Mouse (Mus musculus) spleen, adult 18-20 months (tissue): ENCODE measurements at regions not wholly inside any gene's neighbourhood (a gene's known extent, or its start where the extent isn't known, plus 50 kb on each side); places are given as distances from the start of the nearest gene placed in this dataset.

ENCODE experiments used
- DNase-seq, 2 experiments: peaks; one replicate each; pipeline ENCODE4 v3.0.0; 2022; ENCODE audit warnings: mixed read lengths in 2 of 2

DNA sequence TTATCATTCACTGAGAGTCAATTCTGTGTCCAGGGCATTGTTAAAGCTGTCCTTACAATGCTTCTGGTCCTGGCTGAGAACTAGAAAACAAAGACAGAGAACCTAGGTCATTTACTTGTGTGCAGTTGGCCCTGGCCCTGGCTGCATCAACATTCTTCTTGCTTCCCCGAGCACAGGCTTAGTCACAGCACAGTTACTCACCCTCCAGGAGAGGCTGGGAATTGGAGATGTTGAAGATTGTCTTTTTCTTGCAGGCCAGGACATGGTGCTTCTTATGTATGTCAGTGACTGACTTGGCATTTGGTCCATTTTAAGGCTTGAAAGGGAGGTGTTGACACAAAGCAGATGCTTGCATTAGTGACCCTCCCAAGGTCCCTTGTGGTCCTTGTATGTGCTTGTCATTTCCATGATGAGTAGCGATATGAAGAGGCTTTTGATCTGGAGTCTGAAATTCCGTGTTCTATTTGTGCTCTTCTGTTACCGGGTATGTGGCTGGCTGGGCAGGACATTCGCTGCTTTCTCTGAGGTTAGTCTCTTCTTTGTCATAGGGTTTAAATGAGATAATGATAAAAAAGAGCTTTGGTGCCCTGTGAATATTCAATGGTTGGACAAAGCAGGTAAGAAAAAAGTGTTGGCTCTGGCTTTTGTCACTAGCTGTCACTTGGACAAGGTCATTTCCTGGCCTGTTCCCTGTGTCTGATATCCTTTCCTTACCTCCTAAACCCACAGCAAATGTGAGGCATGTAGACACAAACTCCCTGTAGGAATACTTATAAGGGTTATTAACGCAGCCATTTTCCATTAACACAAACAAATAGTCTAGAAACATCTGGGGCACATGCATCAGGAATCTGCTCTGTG is 285.0 kb upstream of the Gm21798 start:
- no peak for DNase-seq

DNA sequence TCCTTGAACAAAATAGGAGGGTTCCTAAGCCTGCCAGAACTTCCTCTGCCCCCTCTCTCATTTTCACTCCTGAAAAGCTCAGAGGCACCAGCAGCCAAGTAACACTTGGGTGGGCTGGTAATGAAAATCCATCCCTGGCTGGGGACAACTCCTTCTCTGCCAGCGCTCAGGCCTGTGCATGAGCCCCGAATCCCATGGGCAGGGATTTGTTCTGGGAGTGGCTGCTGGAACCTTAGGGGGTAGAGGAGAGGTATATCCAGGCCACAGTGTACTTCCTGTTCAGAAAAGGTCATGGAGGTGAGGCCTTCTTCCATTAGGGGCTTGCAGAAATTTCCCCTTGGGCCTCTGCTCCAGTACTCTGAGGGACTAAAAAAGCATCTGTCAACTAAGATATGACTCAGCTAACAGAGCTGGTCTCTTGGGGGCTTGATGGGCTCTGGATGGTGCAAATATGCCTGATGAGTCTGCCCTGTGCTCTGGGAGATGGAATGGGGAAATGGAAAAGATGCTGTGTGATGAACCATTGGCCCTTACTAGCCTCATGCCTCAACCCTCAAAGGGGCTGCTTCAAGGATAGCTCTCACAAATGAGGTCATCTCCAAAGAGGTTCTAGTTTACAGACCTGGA is 284.2 kb upstream of the Gm21798 start:
- no peak for DNase-seq

DNA sequence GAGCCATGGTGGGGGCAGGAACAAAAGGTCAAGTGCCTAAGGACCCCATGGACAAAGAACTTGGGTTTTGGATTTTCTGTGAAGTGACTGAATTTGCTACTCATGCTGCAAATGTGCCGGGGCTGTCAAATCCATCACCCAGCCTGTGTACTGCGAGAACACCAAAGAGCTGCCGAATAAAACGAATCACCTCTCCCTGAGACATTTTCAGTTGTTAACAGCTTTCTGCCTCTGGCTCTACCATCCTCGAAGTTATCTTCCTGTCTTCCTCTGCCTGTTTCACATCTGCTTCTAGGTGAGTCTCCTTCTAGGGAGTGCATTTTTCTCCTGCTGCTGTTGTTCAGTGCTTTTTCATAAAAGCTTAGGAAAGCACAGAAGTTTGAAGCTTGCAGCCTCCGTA is 283.3 kb upstream of the Gm21798 start:
- no peak for DNase-seq

DNA sequence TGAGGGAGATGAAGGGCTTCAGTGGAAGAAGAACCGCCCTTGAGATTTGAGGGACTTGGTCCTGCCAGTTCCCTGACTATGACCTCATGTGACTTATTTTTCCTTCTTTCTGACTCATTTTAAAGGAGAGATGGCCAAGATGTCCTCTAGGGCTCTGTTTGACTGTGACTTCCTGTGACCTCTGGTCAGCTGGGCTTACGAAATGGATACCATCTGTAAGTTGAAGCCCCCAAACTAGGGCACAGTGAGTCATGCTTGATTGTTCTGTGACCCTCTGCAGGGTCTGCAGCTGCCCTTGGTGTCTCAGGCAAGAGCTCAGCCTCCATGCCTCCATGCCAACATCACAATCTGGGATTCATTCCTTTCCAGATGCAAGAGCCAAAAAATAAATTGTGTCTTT is 282.3 kb upstream of the Gm21798 start:
- no peak for DNase-seq

DNA sequence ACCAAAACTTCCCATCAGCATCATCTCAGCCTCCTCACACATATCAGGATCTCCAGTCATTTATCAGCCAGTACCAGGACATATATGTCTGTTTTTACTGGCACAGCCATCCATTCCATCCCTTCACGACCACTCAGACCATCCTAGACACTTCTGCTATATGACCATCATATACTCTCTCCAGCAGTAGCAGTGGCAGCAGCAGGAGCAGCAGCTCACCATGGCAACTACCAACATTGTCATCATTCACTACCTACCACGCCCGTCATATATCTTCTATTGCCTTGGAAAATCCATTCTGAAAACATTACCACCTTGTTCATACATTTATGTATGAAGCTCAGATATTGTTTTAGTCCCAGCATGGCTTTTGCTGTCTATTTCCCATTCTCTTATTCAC is 276.1 kb upstream of the Gm21798 start:
- no peak for DNase-seq

DNA sequence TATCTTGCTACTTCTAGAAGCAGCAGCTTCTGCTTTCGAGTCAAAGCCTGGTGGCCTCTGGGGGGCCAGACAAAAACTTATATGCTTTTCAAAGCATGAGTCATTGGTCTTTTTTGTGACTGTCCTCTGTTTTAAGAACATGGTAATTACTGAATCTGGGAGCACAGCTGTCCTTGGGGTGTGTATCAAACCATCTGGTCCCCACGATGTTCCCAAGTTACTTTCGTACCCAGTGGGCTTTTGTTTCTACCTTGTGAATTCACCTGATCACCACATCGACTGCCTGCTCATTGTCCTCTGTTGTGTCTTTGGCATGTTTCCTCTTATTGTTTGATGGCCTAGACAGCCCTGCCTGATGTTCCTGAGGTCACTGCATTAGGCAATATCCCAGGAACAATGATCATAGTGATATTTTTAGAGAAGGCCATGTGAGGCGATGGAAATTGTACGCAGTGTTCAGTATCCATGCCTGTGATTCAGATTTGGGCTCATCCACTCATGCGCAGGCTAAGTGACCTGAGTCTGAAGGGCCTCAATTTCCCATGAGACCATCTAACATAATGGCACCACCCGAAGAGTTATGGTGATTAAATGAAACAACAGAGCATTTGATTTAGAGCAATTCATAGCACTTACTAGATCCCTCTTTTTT is 275.1 kb upstream of the Gm21798 start:
- no peak for DNase-seq

DNA sequence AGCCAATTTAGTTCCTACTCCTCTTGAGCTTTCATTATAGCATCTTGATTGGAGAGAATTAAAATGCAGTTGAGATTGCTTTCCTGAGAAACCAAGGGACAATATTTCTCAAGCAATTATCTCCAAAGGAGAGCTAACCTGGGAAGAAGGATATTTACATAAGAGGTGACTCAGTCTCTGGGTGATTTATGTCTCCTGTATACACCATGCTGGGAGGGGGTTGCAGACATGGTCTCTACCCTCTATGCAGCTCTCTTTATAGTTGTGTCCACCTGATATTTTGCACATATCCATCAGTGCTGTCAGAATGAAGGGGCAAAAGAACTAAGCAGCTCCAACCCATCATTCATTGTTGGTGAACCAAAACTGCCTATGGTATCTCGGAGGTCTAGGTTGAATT is 274.6 kb upstream of the Gm21798 start:
- DNase-seq: no peak

DNA sequence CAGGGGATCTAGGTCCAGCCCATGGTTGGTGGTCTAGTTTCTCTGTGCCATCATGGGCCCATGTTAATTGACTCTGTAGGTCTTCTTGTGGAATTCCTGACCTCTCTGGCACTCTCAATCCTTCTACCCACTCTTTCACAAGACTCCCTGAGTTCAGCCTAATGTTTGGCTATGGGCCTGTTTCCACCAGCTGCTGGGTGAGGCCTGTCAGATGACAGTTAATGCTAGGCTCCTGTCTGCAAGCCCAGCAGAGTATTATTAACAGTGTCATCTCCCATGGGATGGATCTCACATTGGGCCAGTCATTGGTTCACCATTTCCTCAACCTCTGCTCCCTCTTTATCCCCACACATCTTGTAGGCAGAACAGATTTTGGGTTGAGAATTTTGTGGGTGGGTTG is 271.5 kb upstream of the Gm21798 start:
- no peak for DNase-seq

DNA sequence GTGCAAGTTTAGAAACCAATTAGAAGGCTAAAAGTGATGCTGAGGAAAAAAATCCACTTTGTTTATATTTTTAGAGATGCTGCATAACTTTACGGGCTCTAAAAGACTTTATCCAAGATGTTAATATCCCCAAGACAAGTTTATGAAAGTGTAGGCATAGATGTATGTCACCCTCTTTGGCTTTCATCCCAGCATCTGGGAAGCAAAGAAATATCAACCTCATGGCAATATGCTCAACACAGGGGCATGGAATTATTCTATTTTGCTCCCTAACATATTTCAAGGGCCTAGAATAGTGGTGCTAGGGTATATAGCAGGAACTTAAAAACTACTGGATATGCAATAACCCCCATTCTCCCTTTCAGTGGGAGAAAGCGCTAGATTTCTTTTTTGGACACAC is 260.0 kb upstream of the Gm21798 start:
- no peak for DNase-seq

DNA sequence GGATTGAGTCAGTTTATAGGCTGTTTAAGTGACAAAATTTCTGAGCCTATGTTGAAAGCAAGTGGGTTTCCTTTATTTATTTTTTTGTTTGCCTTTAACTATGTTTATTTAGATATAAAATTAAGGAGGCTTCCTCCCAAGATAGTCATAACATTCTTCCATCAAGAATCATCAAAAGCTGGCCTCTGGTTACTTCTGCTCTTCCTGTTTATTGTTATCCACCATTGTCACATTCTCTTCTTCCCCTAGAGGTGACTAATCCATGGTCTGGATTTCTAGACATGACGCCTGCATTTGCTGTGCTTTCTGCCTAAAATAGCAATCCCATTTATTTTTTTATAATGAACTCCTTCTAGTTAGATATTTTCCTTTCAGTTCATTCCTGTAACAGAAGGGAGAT is 259.3 kb upstream of the Gm21798 start:
- DNase-seq: no peak

DNA sequence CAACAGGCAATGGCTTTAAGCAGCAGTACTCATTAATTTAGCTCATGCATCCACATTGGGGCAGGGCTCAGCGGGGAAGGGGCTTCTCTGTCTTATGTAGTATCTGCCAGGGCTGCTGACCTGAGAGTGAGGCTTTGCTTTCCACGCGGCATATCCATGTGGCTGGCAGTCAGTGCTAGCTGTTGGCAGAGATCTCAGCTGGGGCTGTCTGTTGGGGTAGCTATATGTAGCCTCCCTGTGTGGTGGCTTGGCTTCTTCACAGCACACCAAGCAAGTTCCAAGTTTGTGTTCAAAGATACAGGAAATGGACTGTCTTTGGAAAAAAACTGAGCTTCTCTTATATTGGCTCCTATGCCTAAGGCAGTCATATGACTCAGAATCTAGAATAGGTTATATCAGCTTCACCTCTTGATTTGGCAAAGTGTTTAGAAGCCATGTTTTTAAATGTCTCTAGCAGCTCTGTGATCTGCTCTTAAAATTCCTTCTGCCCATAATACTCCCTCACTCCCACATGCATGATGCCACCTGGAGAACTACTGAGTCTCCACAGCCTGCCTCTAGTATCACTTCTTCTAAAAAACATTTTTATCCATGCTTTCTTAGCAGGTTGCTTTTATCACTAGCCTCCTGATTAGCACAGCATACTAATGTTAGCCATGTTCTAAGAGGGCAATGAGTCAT is 254.9 kb upstream of the Gm21798 start:
- DNase-seq: no peak

DNA sequence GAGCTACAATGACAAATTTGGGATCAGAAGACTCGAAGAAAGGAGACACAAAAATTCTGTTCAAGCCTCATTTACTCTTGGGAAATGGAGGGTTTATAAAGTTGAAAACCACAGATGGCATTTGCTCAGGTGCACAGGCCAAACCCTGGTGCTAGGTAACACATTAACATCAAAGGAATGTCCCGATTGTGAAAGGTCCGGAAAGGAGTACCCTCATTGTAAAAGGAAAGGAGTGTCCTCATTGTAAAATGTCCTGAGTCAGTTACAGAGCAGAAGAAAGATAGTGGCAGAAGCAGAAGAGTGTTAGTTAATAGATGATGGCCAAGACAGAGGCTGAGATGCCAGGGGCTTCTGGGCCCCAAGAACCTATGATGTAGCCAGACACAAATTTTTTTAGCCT is 252.8 kb upstream of the Gm21798 start:
- DNase-seq: no peak

DNA sequence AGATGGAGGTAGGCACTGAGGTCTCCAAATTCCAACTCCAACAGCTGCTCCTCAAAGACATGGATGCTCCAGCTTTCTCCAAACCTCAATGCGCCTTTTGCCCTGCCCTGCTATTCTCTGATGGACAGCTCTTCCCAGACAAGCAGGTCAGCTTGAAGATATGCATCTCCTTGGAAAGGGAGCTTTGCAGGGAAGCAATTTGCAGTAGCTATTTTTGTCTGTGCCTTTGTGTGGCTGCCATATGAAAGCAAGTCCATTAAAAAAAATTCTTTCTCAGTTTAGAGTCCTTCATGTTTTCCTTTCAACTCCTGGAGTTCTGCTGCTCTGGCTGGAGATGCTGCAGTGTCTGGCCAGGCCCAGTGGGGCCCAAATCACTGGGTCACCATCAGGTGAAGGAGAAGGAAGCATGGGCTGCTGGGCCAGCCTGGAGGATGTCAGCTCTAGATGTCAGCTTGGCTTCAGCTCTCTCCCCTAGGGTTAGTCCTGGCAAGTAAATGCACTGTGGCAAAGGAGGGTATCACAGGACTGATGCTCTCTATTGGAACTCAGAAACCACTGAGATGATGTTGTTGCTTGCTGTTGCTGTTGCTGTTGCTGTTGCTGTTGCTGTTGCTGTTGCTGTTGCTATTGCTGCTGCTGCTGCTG is 240.5 kb upstream of the Gm21798 start:
- DNase-seq: no peak

DNA sequence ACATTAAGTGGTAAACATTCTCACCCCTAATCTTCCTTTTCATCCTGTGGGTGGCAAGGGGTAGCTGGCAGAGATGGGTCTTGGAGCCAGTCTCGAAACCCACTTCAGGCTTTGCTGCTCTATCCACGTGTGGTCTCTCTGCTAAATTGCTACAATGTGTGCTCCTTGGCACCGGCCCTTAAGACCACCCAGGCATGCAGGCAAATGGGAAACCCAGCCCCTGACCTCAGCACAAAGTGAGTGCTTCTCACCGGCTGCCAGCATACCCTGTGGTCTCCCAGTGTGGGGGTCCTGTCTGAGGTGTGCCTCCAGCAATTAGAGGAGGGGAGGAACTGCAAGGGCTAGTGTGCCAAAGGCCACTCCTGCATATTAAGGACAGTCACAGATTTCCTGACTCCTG is 238.5 kb upstream of the Gm21798 start:
- DNase-seq: no peak

DNA sequence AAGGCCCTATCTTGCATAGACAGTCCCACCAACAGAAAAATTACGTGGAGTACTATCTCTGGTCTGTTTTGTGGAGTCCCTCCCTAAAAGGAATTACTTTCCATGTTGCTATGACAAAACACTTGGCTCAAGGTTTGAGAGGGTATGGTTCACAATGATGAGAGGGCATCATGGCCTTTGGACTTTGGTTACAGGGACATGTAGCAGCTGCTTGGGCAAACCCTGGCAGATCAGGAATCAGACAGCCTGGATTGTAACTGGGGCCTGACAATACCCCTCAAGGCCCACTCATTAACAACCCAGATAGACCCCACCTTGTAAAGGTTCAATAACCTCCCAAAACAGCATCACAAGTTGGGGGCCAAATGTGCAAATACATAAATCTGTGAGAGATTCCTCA is 237.0 kb upstream of the Gm21798 start:
- DNase-seq: no peak

DNA sequence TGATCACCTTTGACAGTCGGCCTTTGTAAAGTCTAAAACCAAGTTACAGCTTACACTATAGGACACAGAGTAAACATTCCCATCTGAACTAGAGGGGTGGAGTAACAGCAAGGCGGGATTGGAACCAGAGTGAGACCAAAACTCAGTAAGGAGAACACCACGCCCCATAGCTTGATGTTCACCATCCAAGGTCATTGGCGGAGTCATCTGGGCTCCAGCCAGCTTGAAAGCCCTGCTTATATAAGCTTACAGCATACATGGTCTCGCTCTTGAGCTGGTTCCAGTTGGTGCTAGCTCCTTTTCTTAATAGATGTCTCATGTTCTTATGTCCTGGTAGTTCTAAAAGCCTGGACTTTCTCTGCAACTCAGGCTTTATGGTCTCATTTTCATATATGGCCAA is 236.4 kb upstream of the Gm21798 start:
- no peak for DNase-seq

DNA sequence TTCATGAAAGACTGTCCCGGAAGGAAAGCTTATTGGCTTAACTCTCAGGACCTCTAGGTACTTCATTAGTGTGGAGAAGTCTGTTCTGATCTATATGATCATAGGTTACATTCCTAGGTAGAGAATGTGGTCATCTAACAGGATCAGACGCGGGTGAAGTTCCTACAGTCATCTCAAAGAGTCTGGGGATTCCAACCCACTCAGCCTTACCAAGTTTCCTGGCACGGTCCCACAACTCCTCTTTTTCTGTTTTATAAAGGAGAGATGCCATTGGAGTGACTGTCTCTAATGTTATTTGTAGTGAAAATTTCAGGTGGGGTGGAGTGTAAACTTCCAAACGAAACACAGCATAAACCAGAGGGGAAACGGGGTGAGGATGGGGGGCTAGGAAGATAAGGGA is 233.4 kb upstream of the Gm21798 start:
- DNase-seq: no peak

DNA sequence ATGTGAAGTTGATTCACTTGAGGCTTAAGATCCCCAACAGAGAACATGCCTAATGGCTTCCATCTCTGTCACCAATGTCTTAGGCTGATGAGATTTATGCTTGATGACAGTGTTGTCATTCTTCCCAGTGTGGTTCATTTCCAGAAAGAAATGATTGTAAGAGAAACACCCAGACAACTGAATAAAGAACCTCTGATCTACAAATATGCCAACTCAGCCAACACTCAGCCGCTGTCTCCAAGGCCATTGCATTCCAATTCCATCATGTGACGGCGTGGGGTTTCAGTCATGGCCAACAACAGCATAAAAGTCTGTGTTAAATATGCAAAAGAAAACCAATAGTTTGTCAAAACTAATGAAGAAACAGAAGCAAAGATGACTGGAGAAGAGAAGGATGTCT is 230.7 kb upstream of the Gm21798 start:
- no peak for DNase-seq

DNA sequence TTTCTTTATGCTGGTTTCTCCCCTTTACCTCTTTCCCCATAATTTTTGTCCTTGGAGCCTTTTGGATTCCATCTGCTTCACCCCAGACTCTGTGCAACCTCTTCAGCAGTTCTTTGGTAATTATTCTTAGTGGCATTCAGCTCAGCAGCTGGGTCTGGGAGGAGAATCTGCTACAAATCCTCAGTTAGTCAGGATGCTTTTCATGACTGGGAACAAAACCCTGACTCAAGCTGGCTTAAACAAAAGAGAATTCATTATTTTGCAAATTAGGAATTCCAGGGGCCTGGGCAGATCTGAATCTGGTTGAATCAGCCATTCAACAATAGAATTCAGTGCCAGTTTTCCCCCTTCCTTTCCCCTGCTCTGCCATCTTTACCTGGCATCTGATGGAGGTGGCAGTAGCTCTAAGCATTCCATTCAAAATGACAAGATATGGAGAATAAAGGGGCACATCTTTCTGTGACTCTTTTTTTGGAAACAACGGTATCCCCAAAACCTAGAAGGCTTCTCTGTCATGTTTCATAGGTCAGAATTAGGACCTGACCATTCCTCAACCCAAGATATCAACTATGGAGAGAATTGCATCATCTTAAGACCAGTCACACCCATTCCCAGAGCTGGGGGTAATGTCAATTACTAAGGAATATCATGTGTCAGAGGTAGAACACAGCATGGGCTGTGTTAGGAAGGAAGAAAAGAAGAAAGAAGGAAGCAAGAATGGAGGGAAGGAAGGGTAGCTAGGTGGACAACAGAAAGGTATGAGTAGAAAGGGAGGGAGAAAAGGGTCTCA is 227.2 kb upstream of the Gm21798 start:
- no peak for DNase-seq

DNA sequence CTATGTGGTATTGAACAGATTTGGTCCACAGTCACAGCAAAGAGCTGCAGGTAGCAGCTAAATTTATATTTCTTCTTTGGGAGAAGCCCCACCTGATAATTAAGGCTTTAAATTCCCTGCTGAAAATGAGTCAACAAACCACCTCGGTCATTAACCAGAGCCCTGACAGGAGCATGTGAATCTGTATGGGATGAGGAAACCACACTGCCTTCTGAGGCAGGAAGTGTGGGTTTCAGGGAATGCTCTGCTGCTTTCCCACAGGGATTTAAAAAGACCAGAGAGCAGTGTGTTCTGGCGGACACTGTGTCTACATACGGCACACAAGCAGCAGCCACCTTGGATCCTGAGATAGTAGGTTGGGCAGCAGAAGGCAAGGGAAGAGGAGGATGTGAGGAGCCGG is 204.0 kb upstream of the Gm21798 start:
- DNase-seq: no peak

DNA sequence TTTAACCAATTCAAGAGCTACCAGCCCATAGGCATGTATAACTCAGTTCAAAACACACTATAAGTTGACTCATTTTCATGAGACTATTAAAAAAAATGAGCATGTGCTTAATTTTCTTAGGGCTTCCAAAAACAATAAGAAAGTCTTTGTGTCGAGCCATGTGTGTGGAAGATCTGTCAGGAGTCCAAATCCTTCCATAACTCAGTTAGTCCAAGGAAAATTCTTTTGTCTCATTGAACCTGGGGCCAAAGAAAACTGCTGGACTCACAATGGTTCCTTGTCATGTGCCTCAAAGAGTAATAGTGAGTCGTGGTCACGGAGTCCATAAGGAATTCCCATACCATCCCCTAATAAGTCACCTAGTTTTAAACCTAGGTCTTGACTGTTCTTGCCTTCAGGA is 199.0 kb upstream of the Gm21798 start:
- no peak for DNase-seq

DNA sequence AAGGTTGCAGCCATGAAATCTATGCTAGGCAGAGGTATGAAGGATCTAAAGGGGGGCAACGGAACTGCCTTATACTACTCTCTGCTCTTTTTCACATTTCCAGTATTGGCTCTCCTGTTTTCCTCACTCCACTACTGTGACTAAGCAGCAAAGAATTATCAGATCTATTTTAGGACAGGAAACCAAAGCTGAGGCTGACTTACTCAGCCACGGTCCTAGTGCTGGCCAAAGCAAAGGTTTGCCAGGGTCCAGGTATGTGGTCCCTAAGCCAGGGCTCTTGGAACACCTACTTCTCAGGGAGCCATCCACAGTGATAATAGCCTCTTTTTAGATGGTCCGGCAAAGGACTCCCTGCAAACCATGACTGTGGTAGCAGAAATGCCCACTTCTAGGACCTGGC is 195.6 kb upstream of the Gm21798 start:
- DNase-seq: no peak
